Mouse (Mus musculus): ENCODE data around the gene Kcnk15. TPM values are rescaled to one million over a fixed set of nuclear protein-coding genes. Genes with fewer than 3 reads are reported as not detected.

Kcnk15 gene
- polyA plus RNA-seq, 1 experiment from 2014 or later = 0.11 TPM

DNA sequence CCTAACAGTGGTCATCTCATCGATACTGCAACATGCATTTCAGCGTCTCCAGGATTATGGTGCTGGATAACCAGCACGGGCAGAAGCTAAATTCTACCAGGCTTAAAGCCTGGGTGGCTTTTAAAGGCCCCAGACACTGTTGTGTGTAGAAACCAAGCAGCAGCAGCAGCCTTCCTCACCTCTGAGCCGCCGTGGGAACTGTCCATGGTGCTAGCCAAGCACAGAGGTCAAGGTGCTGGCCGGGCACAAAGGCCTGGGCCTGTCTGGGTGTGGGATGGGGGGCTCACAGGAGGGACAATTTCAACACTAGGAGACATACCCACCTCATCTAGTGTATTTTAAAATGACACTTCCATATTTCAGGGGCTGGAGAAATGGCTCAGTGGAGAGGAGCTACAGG lies 36.0 kb downstream of the Kcnk15 start:
- Histone ChIP-seq H3K4me1 (ENCODE audit: control insufficient read depth, insufficient read depth, low read length) (0 out of 2 replicates have a peak, but pooled peaks cover 2% of the 10 kb centered on the region), H3K4me3 (ENCODE audit: low read depth, low read length) (no peak overlapping the region), H3K27me3 (ENCODE audit: control insufficient read depth, insufficient read depth, low read length) (no peaks in the 10 kb centered on the region), H3K4me2 (ENCODE audit: low read depth, low read length) (no peak overlapping the region), H3K27ac (ENCODE audit: low read depth, low read length) (no peak overlapping the region), H3K9ac (replicated peaks; ENCODE audit: low read depth, low read length) (no peak overlapping the region), H3K9me3 (ENCODE audit: control insufficient read depth, low read length) (no peaks in the 10 kb centered on the region), H3K36me3 (ENCODE audit: control insufficient read depth, insufficient read depth, low read length) (no peaks in the 10 kb centered on the region)
- WGBS = 44% methylated on average over 6 of the region's 6 CpGs
- no peak for ATAC-seq (ENCODE audit: low read depth)

DNA sequence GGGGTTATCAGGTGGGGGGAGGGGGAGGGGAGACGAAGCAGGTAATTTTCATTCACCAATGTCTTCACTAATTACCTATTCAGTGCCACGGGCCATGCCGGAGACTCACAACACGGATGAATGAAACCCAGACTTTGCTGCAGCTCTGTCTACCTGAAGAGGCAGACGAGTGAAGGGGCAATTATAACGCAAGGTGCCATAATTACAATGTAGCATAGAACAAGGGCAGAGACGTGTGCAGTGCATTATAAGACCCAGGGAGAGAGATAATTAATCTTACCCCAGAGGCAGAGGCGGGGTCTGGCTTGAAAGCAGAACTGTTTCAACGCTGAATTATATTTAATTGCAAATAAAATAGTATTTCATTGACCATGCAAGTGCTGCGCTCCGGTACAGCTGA lies 37.1 kb downstream of the Kcnk15 start:
- no peaks in the 10 kb centered on the region for H3K9me3 ChIP-seq (ENCODE audit: control insufficient read depth, low read length)
- WGBS = 41% methylated on average over 11 of the region's 11 CpGs
- no peak overlapping the region for H3K4me2 ChIP-seq (ENCODE audit: low read depth, low read length)
- H3K36me3 ChIP-seq (ENCODE audit: control insufficient read depth, insufficient read depth, low read length) = no peaks in the 10 kb centered on the region
- H3K27ac ChIP-seq (ENCODE audit: low read depth, low read length) = no peak overlapping the region; the same call in 1 of the 2 replicates
- no peak overlapping the region for H3K4me3 ChIP-seq (ENCODE audit: low read depth, low read length)
- H3K4me1 ChIP-seq (ENCODE audit: control insufficient read depth, insufficient read depth, low read length) = 0 out of 2 replicates have a peak, but pooled peaks cover 2% of the 10 kb centered on the region
- ATAC-seq (ENCODE audit: low read depth) = peak; percentile 51; the same call in 1 of the 2 replicates
- no peaks in the 10 kb centered on the region for H3K27me3 ChIP-seq (ENCODE audit: control insufficient read depth, insufficient read depth, low read length)
- H3K9ac ChIP-seq (replicated peaks; ENCODE audit: low read depth, low read length) = no peak overlapping the region

DNA sequence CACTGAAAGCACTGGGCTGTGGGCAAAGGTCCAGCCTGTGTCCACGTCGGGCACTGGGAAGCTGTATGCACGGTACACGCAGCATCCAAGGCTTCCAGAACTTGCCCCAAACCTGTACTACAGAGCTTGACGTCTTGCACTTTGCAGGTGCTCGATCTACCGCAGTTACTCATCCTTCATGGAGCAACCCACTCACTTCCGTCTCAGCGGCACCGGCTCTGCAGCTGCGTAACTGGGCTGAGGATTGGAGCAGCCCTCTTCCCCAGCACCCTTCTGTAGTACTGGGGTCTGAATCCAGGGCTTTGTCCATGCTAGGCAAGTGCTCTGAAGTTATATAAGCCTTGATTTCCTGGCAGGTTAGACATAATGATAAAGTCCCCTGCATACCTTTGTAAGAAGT lies 37.8 kb downstream of the Kcnk15 start:
- Histone ChIP-seq H3K4me1 (ENCODE audit: control insufficient read depth, insufficient read depth, low read length) (0 out of 2 replicates have a peak, but pooled peaks cover 2% of the 10 kb centered on the region), H3K4me3 (ENCODE audit: low read depth, low read length) (no peak overlapping the region), H3K27me3 (ENCODE audit: control insufficient read depth, insufficient read depth, low read length) (no peaks in the 10 kb centered on the region), H3K9ac (replicated peaks; ENCODE audit: low read depth, low read length) (no peak overlapping the region), H3K36me3 (ENCODE audit: control insufficient read depth, insufficient read depth, low read length) (no peaks in the 10 kb centered on the region), H3K4me2 (ENCODE audit: low read depth, low read length) (no peak overlapping the region), H3K27ac (ENCODE audit: low read depth, low read length) (peak overlapping the region; percentile 44; the same call in 1 of the 2 replicates), H3K9me3 (ENCODE audit: control insufficient read depth, low read length) (no peaks in the 10 kb centered on the region)
- 88% methylated on average over 11 of the region's 11 CpGs for WGBS
- ATAC-seq (ENCODE audit: low read depth) = no peak

DNA sequence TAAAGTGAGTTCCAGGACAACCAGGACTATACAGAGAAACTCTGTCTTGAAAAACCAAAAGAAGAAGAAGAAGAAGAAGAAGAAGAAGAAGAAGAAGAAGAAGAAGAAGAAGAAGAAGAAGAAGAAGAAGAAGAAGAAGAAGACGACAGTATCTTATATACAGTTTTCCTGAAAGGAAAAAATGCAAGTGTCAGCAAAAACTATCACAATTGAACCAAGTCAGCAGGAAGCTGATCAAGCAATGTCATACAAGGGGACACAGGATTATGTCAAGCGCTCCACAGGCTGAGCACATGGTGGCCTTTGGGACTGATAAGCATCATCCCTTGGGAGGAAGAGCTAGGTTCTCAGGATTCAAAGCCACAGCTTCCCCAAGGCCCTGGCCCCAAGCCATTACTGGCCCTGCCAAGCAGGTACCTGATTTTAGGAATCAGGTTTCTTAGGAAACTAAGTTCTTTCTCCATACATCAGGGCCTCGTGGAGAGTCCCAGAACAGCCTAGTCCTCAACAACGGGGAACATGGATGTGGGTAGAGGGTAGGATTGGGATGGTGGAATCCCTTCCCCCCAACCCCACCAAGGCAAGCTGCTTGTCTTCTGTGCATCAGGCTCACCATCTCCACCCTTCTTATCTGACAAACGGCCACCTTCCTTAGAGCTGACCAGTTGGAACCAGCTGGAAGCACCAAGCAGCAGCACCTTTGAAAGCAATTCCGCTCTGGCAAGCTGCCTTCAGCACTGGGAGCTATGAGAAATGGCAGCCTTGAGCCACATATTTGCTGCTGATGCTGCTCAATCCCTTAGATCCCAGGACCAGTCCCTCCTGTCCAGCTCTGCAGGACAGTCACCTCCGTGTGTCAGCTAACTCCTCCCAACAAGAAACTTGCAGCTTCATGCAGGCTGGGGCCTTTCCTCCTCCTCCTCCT lies 40.3 kb downstream of the Kcnk15 start:
- H3K4me3 ChIP-seq (ENCODE audit: low read depth, low read length) = no peak overlapping the region
- H3K4me2 ChIP-seq (ENCODE audit: low read depth, low read length) = no peak overlapping the region
- no peak for ATAC-seq (ENCODE audit: low read depth)
- no peak overlapping the region for H3K9ac ChIP-seq (replicated peaks; ENCODE audit: low read depth, low read length)
- H3K4me1 ChIP-seq (ENCODE audit: control insufficient read depth, insufficient read depth, low read length) = 0 out of 2 replicates have a peak, but pooled peaks cover 2% of the 10 kb centered on the region
- 62% methylated on average over 7 of the region's 7 CpGs for WGBS
- H3K27ac ChIP-seq (ENCODE audit: low read depth, low read length) = no peak overlapping the region
- no peaks in the 10 kb centered on the region for H3K27me3 ChIP-seq (ENCODE audit: control insufficient read depth, insufficient read depth, low read length)
- no peaks in the 10 kb centered on the region for H3K36me3 ChIP-seq (ENCODE audit: control insufficient read depth, insufficient read depth, low read length)
- H3K9me3 ChIP-seq (ENCODE audit: control insufficient read depth, low read length) = no peaks in the 10 kb centered on the region

DNA sequence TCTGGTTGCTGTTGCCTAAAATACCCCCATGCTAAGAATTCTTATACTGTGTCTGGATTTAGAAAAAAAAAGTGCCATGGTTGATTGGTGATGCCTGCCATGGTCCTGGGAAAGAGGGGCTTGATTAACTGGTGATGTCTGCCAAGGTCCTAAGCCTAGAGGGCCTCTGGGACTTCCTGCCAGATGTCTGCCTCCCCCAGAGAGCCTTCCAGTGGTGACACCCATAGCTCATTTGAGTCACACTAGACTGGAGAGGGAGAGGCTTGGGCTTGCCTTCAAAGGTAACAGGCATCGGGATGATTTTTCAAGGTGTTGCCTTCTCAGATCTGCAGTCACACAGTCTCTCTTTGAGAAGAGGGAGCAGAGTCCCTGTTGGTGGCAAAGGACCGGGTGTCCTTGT lies 41.7 kb downstream of the Kcnk15 start:
- WGBS = 80% methylated on average over 2 of the region's 2 CpGs
- Histone ChIP-seq H3K36me3 (ENCODE audit: control insufficient read depth, insufficient read depth, low read length) (no peaks in the 10 kb centered on the region), H3K27ac (ENCODE audit: low read depth, low read length) (no peak overlapping the region), H3K4me2 (ENCODE audit: low read depth, low read length) (no peak overlapping the region), H3K4me1 (ENCODE audit: control insufficient read depth, insufficient read depth, low read length) (0 out of 2 replicates have a peak, but pooled peaks cover 2% of the 10 kb centered on the region), H3K9ac (replicated peaks; ENCODE audit: low read depth, low read length) (no peak overlapping the region), H3K9me3 (ENCODE audit: control insufficient read depth, low read length) (no peaks in the 10 kb centered on the region), H3K4me3 (ENCODE audit: low read depth, low read length) (no peak overlapping the region), H3K27me3 (ENCODE audit: control insufficient read depth, insufficient read depth, low read length) (no peaks in the 10 kb centered on the region)
- ATAC-seq (ENCODE audit: low read depth) = no peak

DNA sequence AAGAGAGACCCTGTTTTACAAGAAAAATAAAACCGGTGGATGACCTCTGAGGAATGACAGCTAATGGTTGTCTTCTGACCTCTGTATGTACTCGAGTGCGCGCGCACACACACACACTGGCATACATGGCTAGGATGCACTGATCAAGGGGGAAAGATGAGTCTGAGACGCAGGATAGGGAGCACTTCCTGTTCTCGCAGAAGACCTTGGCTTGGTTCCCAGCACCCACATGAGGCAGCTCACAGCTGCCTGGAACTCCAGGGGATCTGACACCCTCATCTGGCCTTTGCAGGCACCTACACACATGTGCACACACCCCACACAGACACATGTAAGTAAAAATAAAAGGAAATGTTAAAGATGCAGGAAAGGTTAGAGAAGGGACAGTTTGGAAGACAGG lies 43.6 kb downstream of the Kcnk15 start:
- Histone ChIP-seq H3K9me3 (ENCODE audit: control insufficient read depth, low read length) (no peaks in the 10 kb centered on the region), H3K27ac (ENCODE audit: low read depth, low read length) (no peak overlapping the region), H3K36me3 (ENCODE audit: control insufficient read depth, insufficient read depth, low read length) (no peaks in the 10 kb centered on the region), H3K9ac (replicated peaks; ENCODE audit: low read depth, low read length) (no peak overlapping the region), H3K4me3 (ENCODE audit: low read depth, low read length) (no peak overlapping the region), H3K4me1 (ENCODE audit: control insufficient read depth, insufficient read depth, low read length) (no peaks in the 10 kb centered on the region), H3K27me3 (ENCODE audit: control insufficient read depth, insufficient read depth, low read length) (no peaks in the 10 kb centered on the region), H3K4me2 (ENCODE audit: low read depth, low read length) (no peak overlapping the region)
- ATAC-seq (ENCODE audit: low read depth) = no peak
- 94% methylated on average over 7 of the region's 7 CpGs for WGBS

DNA sequence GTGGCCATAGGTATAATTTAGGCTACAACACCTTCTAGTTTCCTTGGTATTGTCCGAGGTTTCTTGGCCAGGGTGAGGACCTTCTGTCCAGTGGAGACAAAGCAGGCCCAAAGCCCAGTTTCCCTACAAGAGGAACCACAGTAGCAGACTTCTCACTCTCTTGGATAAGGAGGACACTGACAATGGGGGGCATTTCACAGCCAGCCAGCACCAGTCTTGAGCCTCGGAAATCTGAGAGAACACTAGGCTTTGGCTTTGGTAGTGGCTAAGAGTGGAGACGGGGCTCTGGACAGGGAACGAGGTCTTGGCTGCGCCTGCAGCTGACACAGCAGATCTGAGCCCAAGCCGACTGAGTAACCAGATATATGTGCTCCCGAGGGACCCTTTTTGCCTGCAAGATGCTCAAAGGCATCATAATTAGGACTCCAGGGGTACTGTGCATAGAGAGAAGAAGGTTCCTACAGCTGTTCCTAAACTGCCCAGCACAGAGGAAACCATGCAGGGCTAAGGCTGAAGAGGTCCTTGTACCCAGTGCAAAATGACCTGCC lies 44.6 kb downstream of the Kcnk15 start:
- Histone ChIP-seq H3K4me2 (ENCODE audit: low read depth, low read length) (no peak overlapping the region), H3K36me3 (ENCODE audit: control insufficient read depth, insufficient read depth, low read length) (no peaks in the 10 kb centered on the region)
- no peak for ATAC-seq (ENCODE audit: low read depth)

DNA sequence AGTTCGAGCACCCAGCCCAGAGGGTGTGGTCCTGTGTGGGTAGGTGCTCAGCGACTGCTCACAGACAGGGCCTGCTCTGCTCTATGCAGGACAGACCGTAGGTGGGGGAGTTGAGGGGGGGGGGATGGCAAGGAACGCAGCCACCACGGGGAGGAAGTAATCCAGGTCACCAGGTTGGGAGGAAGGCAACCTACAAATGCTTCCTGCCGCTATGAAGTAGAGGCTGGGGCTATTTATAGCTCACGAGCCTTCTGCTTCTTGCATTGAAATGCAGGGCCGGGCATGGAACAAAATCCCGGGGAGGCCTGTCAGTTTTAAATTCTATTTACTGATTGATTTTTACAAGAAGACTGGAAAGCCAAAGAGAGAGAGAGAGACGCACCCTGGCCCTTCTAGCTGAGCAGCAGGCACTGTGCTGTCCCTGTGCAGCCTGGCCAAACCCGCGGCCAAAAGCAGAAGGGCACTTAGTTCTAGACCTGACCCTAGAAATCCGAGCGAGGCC lies 46.5 kb downstream of the Kcnk15 start:
- Histone ChIP-seq H3K9ac (replicated peaks; ENCODE audit: low read depth, low read length) (no peak overlapping the region), H3K4me1 (ENCODE audit: control insufficient read depth, insufficient read depth, low read length) (no peaks in the 10 kb centered on the region), H3K36me3 (ENCODE audit: control insufficient read depth, insufficient read depth, low read length) (no peaks in the 10 kb centered on the region), H3K4me2 (ENCODE audit: low read depth, low read length) (no peak overlapping the region), H3K9me3 (ENCODE audit: control insufficient read depth, low read length) (no peaks in the 10 kb centered on the region), H3K4me3 (ENCODE audit: low read depth, low read length) (no peak overlapping the region), H3K27me3 (ENCODE audit: control insufficient read depth, insufficient read depth, low read length) (no peaks in the 10 kb centered on the region), H3K27ac (ENCODE audit: low read depth, low read length) (no peak overlapping the region)
- no peak for ATAC-seq (ENCODE audit: low read depth)
- WGBS = 53% methylated on average over 14 of the region's 14 CpGs

More for the DNA sequence above, 44.6 kb downstream of the Kcnk15 start:
- Histone ChIP-seq H3K9me3 (ENCODE audit: control insufficient read depth, low read length) (no peaks in the 10 kb centered on the region), H3K4me1 (ENCODE audit: control insufficient read depth, insufficient read depth, low read length) (no peaks in the 10 kb centered on the region), H3K4me3 (ENCODE audit: low read depth, low read length) (no peak overlapping the region), H3K27ac (ENCODE audit: low read depth, low read length) (no peak overlapping the region), H3K9ac (replicated peaks; ENCODE audit: low read depth, low read length) (no peak overlapping the region), H3K27me3 (ENCODE audit: control insufficient read depth, insufficient read depth, low read length) (no peaks in the 10 kb centered on the region)
- 73% methylated on average over 7 of the region's 7 CpGs for WGBS

DNA sequence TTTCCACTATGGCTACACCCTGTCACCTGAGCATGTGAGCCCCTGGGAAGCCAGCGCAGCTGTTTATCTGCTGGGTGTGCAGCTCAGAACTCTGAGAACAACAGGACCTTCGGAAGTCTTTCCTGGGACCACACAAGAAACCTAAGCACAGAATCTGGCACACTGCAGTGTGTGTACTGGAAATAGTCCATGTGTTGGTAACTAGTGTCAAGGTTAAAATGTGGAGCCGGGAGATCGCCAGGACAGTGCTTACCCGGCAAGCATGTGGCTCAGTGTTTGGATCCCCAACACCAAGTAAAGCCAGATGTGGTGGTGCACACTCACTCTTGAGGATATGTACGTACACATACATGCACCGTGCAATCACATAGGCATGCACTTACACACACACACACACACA lies 47.6 kb downstream of the Kcnk15 start:
- Histone ChIP-seq H3K4me3 (ENCODE audit: low read depth, low read length) (no peak overlapping the region), H3K9me3 (ENCODE audit: control insufficient read depth, low read length) (no peaks in the 10 kb centered on the region), H3K27ac (ENCODE audit: low read depth, low read length) (no peak overlapping the region), H3K4me1 (ENCODE audit: control insufficient read depth, insufficient read depth, low read length) (no peaks in the 10 kb centered on the region), H3K9ac (replicated peaks; ENCODE audit: low read depth, low read length) (no peak overlapping the region), H3K27me3 (ENCODE audit: control insufficient read depth, insufficient read depth, low read length) (no peaks in the 10 kb centered on the region), H3K36me3 (ENCODE audit: control insufficient read depth, insufficient read depth, low read length) (no peaks in the 10 kb centered on the region), H3K4me2 (ENCODE audit: low read depth, low read length) (no peak overlapping the region)
- ATAC-seq (ENCODE audit: low read depth) = no peak
- WGBS = 90% methylated on average over 7 of the region's 7 CpGs
